Mouse (Mus musculus): ENCODE data around the gene A430033K04Rik. TPM values are rescaled to one million over a fixed set of nuclear protein-coding genes. Genes with fewer than 3 reads are reported as not detected.

A430033K04Rik gene
- polyA plus RNA-seq (2011; ENCODE audit: insufficient read depth, insufficient read length, low read depth, missing spikeins) = 3.5 and 3.7 TPM in 2 replicates

DNA sequence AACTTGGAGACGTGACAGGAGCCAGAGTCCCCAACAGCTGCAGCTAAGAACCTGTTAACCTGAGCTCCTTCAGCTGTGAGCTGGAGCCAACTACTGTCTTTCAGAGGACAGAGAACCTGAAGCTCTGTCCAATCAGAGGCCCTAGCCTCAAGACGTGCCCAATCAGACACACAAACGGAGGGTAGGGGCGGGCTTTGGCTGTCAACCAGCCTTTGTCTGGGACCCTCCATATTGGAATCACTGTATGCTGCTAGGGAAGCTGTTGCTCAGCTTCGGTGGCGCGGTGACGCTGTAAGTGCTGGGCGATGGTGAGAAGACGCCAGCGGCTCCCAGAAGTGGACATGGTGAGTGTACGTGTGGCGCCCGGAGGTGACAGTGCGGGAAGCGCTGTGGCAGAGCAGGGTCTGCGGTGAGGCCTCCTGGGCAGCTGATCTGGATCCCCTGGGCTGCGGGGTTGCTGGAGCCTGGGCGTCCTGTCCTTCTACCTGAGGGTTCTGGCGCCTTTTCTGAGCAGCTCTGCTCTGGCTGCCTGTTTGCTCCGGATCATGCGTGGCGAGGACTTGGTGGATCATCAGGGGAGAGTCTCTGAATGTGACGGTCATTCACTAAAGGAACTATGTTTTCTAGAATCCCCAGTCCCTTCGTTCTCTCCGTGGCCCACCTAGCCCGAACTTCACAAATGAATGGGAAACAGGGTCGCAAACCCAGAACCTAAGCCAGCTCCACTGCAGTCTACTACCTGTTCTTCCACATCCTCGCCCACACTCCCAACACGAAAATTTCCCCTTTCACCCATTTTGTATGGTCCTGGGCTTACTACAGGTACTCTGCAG, at the start of gene A430033K04Rik:
A430033K04Rik (plus strand) TSS at position 215 of the 833 bp plus-strand sequence.
- Histone ChIP-seq H3K9me3 (replicated peaks; ENCODE audit: control insufficient read depth, insufficient read depth, low read length, poor library complexity, severe bottlenecking) (no peaks in the 10 kb centered on the region), H3K4me3 (ENCODE audit: low read depth, low read length) (peak within 1 kb of the TSS; percentile 95), H3K27me3 (ENCODE audit: control insufficient read depth, insufficient read depth, low read length, poor library complexity, severe bottlenecking) (no peaks in the 10 kb centered on the region), H3K27ac (ENCODE audit: insufficient read depth, low read length) (no peak within 1 kb of the TSS), H3K9ac (ENCODE audit: low read depth, poor library complexity, severe bottlenecking) (peak within 1 kb of the TSS; percentile 58), H3K36me3 (ENCODE audit: control insufficient read depth, insufficient read depth, low read length, poor library complexity, severe bottlenecking) (no peaks in the 10 kb centered on the region), H3K4me1 (ENCODE audit: control insufficient read depth, insufficient read depth, low read length) (no peaks in the 10 kb centered on the region)
- TF ChIP-seq EP300 (IDR thresholded peaks at IDR 0.05; ENCODE audit: insufficient read depth, low read depth, low read length) = no peak

DNA sequence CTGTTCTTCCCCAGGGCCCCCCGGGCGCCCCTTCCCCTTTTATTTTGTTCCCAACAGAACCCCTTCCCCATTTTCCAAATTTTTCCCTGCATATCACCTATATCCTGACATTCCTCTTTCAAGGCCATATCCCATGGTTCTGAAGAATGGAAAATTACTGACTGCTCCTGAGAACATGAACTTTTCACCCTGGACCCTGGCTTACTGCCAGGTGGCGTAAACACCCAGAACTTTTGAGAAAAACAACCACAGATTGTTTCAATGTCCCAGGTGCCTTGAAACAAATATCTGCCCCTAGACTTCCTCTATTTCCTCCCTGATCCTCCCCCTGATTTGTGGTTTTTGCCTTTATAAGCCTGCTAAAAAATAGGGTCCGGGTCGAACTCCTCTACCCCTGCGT, 35.3 kb upstream of the A430033K04Rik start:
- Histone ChIP-seq H3K9ac (ENCODE audit: low read depth, poor library complexity, severe bottlenecking) (no peak overlapping the region), H3K27ac (ENCODE audit: insufficient read depth, low read length) (no peak overlapping the region), H3K27me3 (ENCODE audit: control insufficient read depth, insufficient read depth, low read length, poor library complexity, severe bottlenecking) (no peaks in the 10 kb centered on the region), H3K9me3 (replicated peaks; ENCODE audit: control insufficient read depth, insufficient read depth, low read length, poor library complexity, severe bottlenecking) (peaks cover 6% of the 10 kb centered on the region), H3K4me1 (ENCODE audit: control insufficient read depth, insufficient read depth, low read length) (no peaks in the 10 kb centered on the region), H3K36me3 (ENCODE audit: control insufficient read depth, insufficient read depth, low read length, poor library complexity, severe bottlenecking) (no peaks in the 10 kb centered on the region), H3K4me3 (ENCODE audit: low read depth, low read length) (no peak overlapping the region)
- TF ChIP-seq POLR2A (IDR thresholded peaks at IDR 0.05; ENCODE audit: insufficient read depth, low read length) = no peak
- TF ChIP-seq EP300 (IDR thresholded peaks at IDR 0.05; ENCODE audit: insufficient read depth, low read depth, low read length) = no peak
- TF ChIP-seq CTCF (IDR thresholded peaks at IDR 0.05; ENCODE audit: low read depth, low read length) = no peak

DNA sequence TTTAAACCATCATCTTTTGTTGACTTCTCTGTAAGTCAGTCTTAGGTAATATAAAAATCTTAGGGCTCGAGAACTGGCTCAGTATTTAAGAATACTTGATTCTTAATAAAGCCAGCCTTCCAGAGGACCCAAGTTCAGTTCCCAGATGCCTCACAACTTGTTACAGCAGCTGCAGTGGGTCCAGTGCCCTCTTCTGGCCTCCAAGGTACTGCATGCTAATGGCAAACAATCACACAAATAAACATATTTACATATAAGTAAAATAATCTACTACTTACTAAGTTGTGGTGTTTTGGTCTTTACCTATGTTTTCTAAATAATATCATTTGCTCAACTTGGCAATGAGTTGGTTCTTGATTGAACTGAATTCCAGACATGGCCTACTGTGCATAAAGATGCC, 4.3 kb upstream of the A430033K04Rik start:
- H3K27me3 ChIP-seq (ENCODE audit: control insufficient read depth, insufficient read depth, low read length, poor library complexity, severe bottlenecking) = no peaks in the 10 kb centered on the region
- H3K4me1 ChIP-seq (ENCODE audit: control insufficient read depth, insufficient read depth, low read length) = no peaks in the 10 kb centered on the region
- H3K4me3 ChIP-seq (ENCODE audit: low read depth, low read length) = no peak overlapping the region
- H3K27ac ChIP-seq (ENCODE audit: insufficient read depth, low read length) = no peak overlapping the region
- H3K9ac ChIP-seq (ENCODE audit: low read depth, poor library complexity, severe bottlenecking) = no peak overlapping the region
- peaks cover 4% of the 10 kb centered on the region; the same call in 1 of the 2 replicates for H3K36me3 ChIP-seq (ENCODE audit: control insufficient read depth, insufficient read depth, low read length, poor library complexity, severe bottlenecking)
- no peaks in the 10 kb centered on the region for H3K9me3 ChIP-seq (replicated peaks; ENCODE audit: control insufficient read depth, insufficient read depth, low read length, poor library complexity, severe bottlenecking)
- TF ChIP-seq EP300 (IDR thresholded peaks at IDR 0.05; ENCODE audit: insufficient read depth, low read depth, low read length) (no peak), CTCF (IDR thresholded peaks at IDR 0.05; ENCODE audit: low read depth, low read length) (peak; percentile 49), POLR2A (IDR thresholded peaks at IDR 0.05; ENCODE audit: insufficient read depth, low read length) (no peak)

DNA sequence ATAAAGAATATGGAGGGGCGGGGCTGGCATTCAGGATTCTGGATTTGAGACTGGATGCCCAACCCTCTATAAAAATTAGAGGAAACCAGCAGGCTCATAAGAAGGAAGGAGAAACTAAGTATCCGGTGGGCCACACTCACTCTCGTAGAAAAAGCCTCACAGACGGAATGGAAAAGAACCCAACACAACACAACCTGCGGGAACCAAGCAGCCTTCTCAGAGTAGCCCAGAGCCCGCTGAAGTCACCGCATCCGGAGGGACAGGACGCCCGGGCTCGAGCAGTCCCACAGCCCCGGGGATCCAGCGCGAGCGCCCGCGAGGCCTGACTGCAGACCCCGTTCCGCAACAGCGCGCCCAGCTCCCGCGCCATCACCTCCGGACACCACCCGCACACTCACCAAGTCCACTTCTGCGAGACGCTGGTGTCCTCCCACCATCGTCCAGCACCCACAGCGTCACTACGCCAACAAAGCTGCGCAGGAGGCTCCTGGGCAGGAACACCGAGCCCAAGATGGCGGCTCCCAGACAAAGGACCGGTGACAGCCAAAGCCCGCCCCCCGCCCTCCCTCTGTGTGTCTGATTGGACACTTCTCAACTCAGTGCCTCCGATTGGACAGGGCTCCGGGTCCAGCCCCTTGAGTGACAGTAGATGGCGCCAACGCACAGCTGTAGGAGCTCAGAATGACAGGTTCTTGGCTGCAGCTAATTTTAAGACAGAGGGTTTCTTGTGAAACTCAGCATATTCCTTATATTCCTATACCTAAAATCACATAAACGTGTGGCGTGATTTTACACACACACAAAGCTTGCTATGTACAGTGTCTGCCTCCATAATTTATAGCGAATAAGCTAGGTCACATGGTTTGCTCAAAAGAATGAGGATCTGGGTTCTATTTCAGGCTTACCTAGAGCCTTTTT, 3.2 kb upstream of the A430033K04Rik start, which contains the start of gene Zfp68:
Zfp68 (minus strand) TSS at position 551 of the 918 bp plus-strand sequence.
- peak within 1 kb of the TSS; percentile 92 for H3K9ac ChIP-seq (ENCODE audit: low read depth, poor library complexity, severe bottlenecking)
- TF ChIP-seq POLR2A (IDR thresholded peaks at IDR 0.05; ENCODE audit: insufficient read depth, low read length) = peak; percentile 71
- TF ChIP-seq CTCF (IDR thresholded peaks at IDR 0.05; ENCODE audit: low read depth, low read length) = peak; percentile 27
- TF ChIP-seq EP300 (IDR thresholded peaks at IDR 0.05; ENCODE audit: insufficient read depth, low read depth, low read length) = no peak
- no peaks in the 10 kb centered on the region for H3K9me3 ChIP-seq (replicated peaks; ENCODE audit: control insufficient read depth, insufficient read depth, low read length, poor library complexity, severe bottlenecking)
- peaks cover 2% of the 10 kb centered on the region; the same call in 1 of the 2 replicates for H3K36me3 ChIP-seq (ENCODE audit: control insufficient read depth, insufficient read depth, low read length, poor library complexity, severe bottlenecking)
- H3K27ac ChIP-seq (ENCODE audit: insufficient read depth, low read length) = no peak within 1 kb of the TSS
- H3K4me3 ChIP-seq (ENCODE audit: low read depth, low read length) = peak within 1 kb of the TSS; percentile 100
- H3K4me1 ChIP-seq (ENCODE audit: control insufficient read depth, insufficient read depth, low read length) = no peaks in the 10 kb centered on the region
- H3K27me3 ChIP-seq (ENCODE audit: control insufficient read depth, insufficient read depth, low read length, poor library complexity, severe bottlenecking) = no peaks in the 10 kb centered on the region

DNA sequence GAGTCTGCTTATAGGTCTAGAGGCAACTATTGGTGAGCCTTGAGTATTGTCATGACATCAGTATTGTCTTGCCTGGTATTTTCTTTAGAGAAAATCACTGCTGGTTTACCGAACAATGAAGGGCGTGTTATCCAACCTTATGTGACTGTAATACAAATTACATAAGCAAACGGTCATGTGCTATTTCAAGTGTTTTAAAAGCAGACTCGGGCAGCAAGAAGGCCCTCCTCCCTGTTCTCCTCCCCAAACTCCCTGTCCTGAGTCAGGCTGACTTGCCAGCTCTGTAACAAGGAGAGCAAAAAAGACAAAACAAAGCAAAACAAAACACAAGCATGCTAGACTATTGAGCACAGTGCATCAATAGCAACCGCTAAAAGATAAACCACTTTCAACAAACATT, 1.8 kb upstream of the A430033K04Rik start:
- TF ChIP-seq EP300 (IDR thresholded peaks at IDR 0.05; ENCODE audit: insufficient read depth, low read depth, low read length) = no peak
- TF ChIP-seq POLR2A (IDR thresholded peaks at IDR 0.05; ENCODE audit: insufficient read depth, low read length) = no peak
- TF ChIP-seq CTCF (IDR thresholded peaks at IDR 0.05; ENCODE audit: low read depth, low read length) = no peak
- Histone ChIP-seq H3K4me1 (ENCODE audit: control insufficient read depth, insufficient read depth, low read length) (no peaks in the 10 kb centered on the region), H3K27ac (ENCODE audit: insufficient read depth, low read length) (no peak overlapping the region), H3K27me3 (ENCODE audit: control insufficient read depth, insufficient read depth, low read length, poor library complexity, severe bottlenecking) (no peaks in the 10 kb centered on the region), H3K4me3 (ENCODE audit: low read depth, low read length) (no peak overlapping the region), H3K36me3 (ENCODE audit: control insufficient read depth, insufficient read depth, low read length, poor library complexity, severe bottlenecking) (no peaks in the 10 kb centered on the region), H3K9ac (ENCODE audit: low read depth, poor library complexity, severe bottlenecking) (no peak overlapping the region), H3K9me3 (replicated peaks; ENCODE audit: control insufficient read depth, insufficient read depth, low read length, poor library complexity, severe bottlenecking) (no peaks in the 10 kb centered on the region)

Measured in ES-Bruce4 (cell line).